Mouse (Mus musculus): Measurements from ENCODE around the gene Slc22a8. TPM values are rescaled to one million over a fixed set of nuclear protein-coding genes. Genes with fewer than 3 reads are reported as not detected.

Gene Slc22a8
- 6.7 and 8.0 TPM in 2 replicates for polyA plus RNA-seq (2012; rRNA removed)

- DNase-seq (ENCODE audit: low read depth), result no peak
- no peak for TF ChIP-seq CTCF (IDR thresholded peaks at IDR 0.05; ENCODE audit: borderline replicate concordance, extremely low read depth, insufficient read depth, insufficient read length)
- TF ChIP-seq POLR2A (IDR thresholded peaks at IDR 0.05; ENCODE audit: borderline replicate concordance, extremely low read depth, insufficient read depth, insufficient read length, poor library complexity, severe bottlenecking), result no peak
These were observed at the start of gene Slc22a8 for GRCm38 (mm10) chr19:8590954-8591353. Gene Slc22a8 (plus strand): TSS chr19:8591254.

- TF ChIP-seq POLR2A (IDR thresholded peaks at IDR 0.05; ENCODE audit: borderline replicate concordance, extremely low read depth, insufficient read depth, insufficient read length, poor library complexity, severe bottlenecking) (no peak), CTCF (IDR thresholded peaks at IDR 0.05; ENCODE audit: borderline replicate concordance, extremely low read depth, insufficient read depth, insufficient read length) (no peak)
- DNase-seq (ENCODE audit: low read depth), result no peak
These were observed 32.2 kb upstream of the Slc22a8 start for GRCm38 (mm10) chr19:8558897-8559296.

DNA sequence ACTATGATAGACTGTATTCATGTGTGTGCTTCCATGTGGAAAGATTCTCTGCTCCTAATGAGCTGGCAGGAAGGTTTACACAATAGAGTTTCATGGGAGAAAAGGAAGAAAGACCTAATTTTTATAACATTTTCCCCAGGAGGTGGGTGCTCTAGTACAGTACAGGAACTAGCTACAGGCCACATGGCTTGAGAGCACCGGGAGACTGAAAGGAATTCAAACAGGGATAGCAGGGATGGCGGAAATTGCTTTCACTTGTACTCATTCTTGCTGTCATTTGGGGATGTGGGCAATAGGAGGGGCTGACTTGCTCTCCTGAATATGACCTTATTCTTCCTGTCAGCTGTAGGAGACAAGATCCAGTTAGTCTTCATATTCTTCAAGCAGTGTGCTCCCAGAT is 27.0 kb upstream of the Slc22a8 start:
- no peak for DNase-seq (ENCODE audit: low read depth)
- TF ChIP-seq CTCF (IDR thresholded peaks at IDR 0.05; ENCODE audit: borderline replicate concordance, extremely low read depth, insufficient read depth, insufficient read length) (no peak), POLR2A (IDR thresholded peaks at IDR 0.05; ENCODE audit: borderline replicate concordance, extremely low read depth, insufficient read depth, insufficient read length, poor library complexity, severe bottlenecking) (no peak)

DNA sequence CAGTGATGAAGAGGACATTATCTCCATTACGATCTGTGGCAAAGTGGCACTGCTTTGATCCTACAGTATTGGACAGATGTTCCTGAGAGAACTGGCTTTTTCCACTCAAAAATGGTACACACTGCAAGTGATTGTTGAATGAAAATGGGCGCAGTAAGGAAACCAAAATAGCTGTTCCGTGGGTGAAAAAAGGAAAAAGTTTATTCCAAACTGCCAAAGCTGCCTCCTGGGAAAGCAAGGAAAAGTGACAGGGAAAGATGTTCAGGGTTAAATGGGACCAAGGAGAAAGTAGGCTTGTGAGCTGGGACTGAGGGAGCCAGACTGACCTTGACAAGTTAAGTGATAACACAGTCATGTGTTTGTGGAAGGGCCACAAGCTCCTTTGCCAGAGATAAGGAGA is 26.6 kb upstream of the Slc22a8 start:
- DNase-seq (ENCODE audit: low read depth), result no peak
- no peak for TF ChIP-seq POLR2A (IDR thresholded peaks at IDR 0.05; ENCODE audit: borderline replicate concordance, extremely low read depth, insufficient read depth, insufficient read length, poor library complexity, severe bottlenecking)
- TF ChIP-seq CTCF (IDR thresholded peaks at IDR 0.05; ENCODE audit: borderline replicate concordance, extremely low read depth, insufficient read depth, insufficient read length), result no peak

DNA sequence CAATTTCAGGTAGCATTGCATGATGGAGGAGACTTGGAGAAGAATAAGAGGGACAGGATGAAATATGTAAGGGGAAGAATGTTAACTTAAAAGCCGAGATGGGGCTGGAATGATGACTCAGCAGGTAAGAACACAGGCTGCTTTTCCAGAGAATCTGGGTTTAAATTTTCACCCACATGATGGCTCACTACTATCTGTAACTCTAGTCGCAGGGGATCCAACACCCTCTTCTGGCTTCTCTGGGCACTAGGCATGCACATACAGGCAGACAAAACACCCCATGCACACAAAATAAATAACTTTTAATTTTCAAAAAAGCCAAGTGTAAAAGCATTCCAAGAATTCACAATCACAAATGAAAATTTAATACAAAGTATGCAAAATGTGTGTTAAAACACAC is 25.8 kb upstream of the Slc22a8 start:
- no peak for DNase-seq (ENCODE audit: low read depth)
- no peak for TF ChIP-seq POLR2A (IDR thresholded peaks at IDR 0.05; ENCODE audit: borderline replicate concordance, extremely low read depth, insufficient read depth, insufficient read length, poor library complexity, severe bottlenecking)

GRCm38 (mm10) chr19:8565985-8566384 is 25.1 kb upstream of the Slc22a8 start:
- DNase-seq (ENCODE audit: low read depth), result peak; percentile 69
- TF ChIP-seq CTCF (IDR thresholded peaks at IDR 0.05; ENCODE audit: borderline replicate concordance, extremely low read depth, insufficient read depth, insufficient read length) (no peak), POLR2A (IDR thresholded peaks at IDR 0.05; ENCODE audit: borderline replicate concordance, extremely low read depth, insufficient read depth, insufficient read length, poor library complexity, severe bottlenecking) (no peak)

DNA sequence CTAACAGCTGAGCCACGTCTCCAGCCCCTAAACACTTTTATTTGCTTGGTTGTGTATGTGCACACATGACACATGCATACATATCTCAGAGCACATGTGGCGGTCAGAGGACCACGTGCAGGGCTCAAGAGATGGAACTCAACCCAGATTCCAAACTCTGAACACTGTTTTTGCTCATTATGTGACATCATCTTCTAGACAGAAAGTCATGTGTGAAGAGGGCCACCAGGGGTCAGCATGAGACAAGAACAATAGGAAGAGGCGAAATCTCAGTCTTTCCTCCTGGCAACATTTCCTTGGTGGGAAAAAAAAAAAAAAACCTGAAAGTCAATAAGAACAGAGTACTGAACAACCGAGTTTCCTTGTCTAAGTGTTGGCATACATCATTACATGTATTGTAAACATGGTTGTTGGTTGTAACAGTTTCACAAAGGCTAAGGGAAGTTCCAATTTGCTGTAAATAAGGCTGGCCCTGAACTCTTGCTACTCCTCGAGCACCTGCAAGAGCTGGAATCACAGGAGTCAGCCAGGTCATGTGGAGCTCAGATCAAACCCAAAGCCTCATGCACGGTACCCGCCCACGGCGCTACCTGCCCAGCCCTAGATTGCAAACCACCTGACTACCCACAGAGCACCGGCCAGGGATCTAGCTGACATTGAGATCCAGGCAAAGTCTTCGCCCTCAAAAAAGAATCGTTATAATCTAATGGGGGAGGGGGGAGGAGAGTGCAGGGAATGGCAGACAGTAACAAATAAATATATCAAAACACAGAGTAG is 23.8 kb upstream of the Slc22a8 start:
- DNase-seq (ENCODE audit: low read depth), result peak; percentile 63
- peak; percentile 47; the same call in 1 of the 2 replicates for TF ChIP-seq CTCF (IDR thresholded peaks at IDR 0.05; ENCODE audit: borderline replicate concordance, extremely low read depth, insufficient read depth, insufficient read length)
- no peak for TF ChIP-seq POLR2A (IDR thresholded peaks at IDR 0.05; ENCODE audit: borderline replicate concordance, extremely low read depth, insufficient read depth, insufficient read length, poor library complexity, severe bottlenecking)

DNA sequence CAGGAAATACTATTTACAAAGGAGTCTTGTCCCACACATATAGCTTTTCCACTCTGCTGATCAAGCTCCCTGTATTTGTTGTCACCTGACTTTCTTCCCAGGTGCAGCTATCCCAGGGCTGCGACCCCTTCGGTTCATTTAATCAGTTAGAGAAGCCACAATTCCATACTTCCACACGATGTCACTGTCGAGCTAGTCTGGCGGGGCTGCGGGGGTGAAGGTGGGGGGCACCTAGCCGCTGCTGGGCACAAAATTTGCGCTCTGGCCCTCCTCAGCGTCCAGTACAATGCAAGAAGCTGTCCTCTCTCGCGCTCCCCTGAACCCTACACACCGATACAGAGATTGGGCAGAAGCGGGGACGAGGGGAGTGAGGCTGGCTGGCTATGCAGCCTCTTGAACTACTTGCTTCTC is 21.6 kb upstream of the Slc22a8 start:
- DNase-seq (ENCODE audit: low read depth), result peak; percentile 43
- TF ChIP-seq CTCF (IDR thresholded peaks at IDR 0.05; ENCODE audit: borderline replicate concordance, extremely low read depth, insufficient read depth, insufficient read length) (peak; percentile 56; the same call in 1 of the 2 replicates), POLR2A (IDR thresholded peaks at IDR 0.05; ENCODE audit: borderline replicate concordance, extremely low read depth, insufficient read depth, insufficient read length, poor library complexity, severe bottlenecking) (no peak)

- TF ChIP-seq CTCF (IDR thresholded peaks at IDR 0.05; ENCODE audit: borderline replicate concordance, extremely low read depth, insufficient read depth, insufficient read length), result no peak
- no peak for TF ChIP-seq POLR2A (IDR thresholded peaks at IDR 0.05; ENCODE audit: borderline replicate concordance, extremely low read depth, insufficient read depth, insufficient read length, poor library complexity, severe bottlenecking)
- DNase-seq (ENCODE audit: low read depth), result no peak
These were observed 20.6 kb upstream of the Slc22a8 start for GRCm38 (mm10) chr19:8570341-8571040.

GRCm38 (mm10) chr19:8571746-8572145 is 19.3 kb upstream of the Slc22a8 start:
- TF ChIP-seq POLR2A (IDR thresholded peaks at IDR 0.05; ENCODE audit: borderline replicate concordance, extremely low read depth, insufficient read depth, insufficient read length, poor library complexity, severe bottlenecking) (no peak), CTCF (IDR thresholded peaks at IDR 0.05; ENCODE audit: borderline replicate concordance, extremely low read depth, insufficient read depth, insufficient read length) (no peak)
- peak; percentile 14 for DNase-seq (ENCODE audit: low read depth)

GRCm38 (mm10) chr19:8572485-8572884 is 18.6 kb upstream of the Slc22a8 start:
- TF ChIP-seq CTCF (IDR thresholded peaks at IDR 0.05; ENCODE audit: borderline replicate concordance, extremely low read depth, insufficient read depth, insufficient read length) (no peak), POLR2A (IDR thresholded peaks at IDR 0.05; ENCODE audit: borderline replicate concordance, extremely low read depth, insufficient read depth, insufficient read length, poor library complexity, severe bottlenecking) (no peak)
- no peak for DNase-seq (ENCODE audit: low read depth)
